Mouse (Mus musculus): ENCODE results near the gene Cxcr5.

GRCm38 (mm10) chr9:44526337-44527112 lies 35.2 kb downstream of the Cxcr5 start:
- TF ChIP-seq EP300 (IDR thresholded peaks at IDR 0.05; ENCODE audit: low read depth), result no peak
- no peak for TF ChIP-seq CTCF (IDR thresholded peaks at IDR 0.05; ENCODE audit: low read depth)

Measured in heart, postnatal 0 days (tissue).